Mouse (Mus musculus) cerebellum, postnatal 4 days (tissue): ENCODE measurements around the gene Ints14.
A peak's percentile ranks its signal among the peaks of the same experiment; 100 is the strongest.
"Not testable (repeated sequence)": the region's sequence is repeated elsewhere in the genome, so short reads cannot be mapped to it uniquely, and the experiment has no call there.

ENCODE experiments used
- DNase-seq, 2 experiments: peaks; one replicate each; pipeline ENCODE4 v3.0.0; 2022; ENCODE audit warnings: low spot score in 2 of 2, mixed read lengths in 1 of 2

Ints14 gene

DNA sequence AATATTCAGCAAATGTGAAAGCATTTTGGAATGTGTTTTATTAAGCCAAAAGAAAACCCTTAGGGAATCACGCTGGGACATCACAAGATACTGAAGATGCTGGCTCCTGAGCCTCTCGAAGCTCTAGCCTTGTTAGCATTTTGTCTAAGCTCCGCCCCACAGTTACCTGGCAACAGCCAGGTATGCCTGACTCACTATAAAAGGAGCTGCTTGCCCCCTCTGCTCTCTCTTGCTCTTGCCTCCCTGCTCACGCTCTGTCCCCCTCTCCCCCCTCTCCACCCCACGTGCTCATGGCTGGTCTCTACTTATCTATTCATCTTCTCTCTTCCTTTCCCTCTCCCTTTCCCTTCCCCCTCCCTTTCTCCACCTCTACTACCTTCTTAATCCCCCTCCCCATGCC lies 8.7 kb upstream of the Ints14 start:
- no peak for DNase-seq

DNA sequence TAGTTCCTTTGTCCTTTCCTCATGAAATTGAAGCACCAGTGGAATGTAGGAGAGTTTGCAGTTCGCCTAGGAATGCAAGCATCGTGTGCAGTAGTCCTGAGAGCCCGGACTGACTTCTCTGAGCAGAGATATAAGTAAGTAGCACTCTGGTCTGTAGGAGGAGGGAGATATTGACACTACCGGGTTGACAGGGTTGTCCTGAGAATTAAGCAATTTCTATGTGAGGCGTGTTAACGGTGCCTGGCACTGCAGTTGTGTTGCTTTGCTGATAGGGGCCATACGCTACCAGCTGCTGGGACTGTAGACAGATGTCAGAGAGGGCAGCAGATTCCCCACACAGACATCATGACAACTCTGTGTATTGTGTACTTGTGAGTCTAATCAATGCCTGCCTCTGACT lies 7.5 kb upstream of the Ints14 start:
- DNase-seq: no peak

DNA sequence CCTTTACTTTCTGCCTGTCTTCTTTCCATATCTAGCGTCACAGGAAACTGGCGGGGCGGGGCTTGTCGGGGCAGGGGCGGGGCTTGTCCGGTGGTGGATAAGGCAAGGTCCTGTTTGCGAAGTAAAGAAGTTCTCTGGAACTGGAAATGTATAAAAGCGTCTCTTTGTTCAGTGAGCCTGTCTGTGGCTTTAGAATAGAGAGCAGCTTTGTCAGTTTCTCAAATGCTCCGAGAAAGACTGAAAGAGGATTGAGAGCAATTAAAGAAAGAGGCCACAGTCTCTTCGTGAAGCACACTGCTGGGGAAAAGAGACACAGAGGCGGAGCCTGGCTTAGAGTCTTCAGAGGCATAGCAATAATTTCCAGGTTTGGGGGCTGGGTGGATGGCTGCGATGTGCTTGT lies 4.4 kb upstream of the Ints14 start:
- DNase-seq: no peak

DNA sequence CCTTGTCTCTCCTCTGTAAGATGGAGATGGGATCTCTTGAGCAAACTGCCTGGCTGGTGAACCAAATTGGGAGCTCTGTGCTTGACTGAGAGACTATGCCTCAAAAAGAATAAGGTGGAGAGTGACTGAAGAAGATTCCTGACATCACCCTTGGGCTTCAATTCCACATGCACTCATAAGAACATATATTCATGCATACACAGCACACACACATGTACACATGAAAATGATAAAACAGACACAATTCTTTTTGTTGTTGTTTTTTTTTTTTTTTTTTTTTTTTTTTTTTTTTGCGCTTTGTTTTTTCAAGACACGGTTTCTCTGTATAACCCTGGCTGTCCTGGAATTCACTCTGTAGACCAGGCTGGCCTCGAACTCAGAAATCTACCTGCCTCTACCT lies 3.4 kb upstream of the Ints14 start:
- DNase-seq: no peak

DNA sequence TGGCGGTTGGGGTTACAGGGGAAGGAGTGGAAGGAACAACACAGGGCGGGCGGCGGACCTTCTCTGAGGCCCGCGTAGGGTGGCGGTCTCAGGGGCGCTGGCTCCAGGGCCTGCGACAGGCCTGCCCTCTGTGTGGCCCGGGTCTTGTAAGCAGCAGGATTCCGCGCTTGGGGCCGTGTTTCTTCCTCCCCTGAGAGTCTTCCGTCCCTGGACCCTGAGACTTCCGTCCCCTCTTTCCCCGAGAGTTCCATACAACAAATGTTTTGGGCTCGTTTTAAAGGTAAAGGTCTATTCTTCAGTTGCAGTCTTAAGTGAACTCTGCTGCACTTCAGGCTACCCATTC lies 244 bp downstream of the Ints14 start:
- DNase-seq: no peak

DNA sequence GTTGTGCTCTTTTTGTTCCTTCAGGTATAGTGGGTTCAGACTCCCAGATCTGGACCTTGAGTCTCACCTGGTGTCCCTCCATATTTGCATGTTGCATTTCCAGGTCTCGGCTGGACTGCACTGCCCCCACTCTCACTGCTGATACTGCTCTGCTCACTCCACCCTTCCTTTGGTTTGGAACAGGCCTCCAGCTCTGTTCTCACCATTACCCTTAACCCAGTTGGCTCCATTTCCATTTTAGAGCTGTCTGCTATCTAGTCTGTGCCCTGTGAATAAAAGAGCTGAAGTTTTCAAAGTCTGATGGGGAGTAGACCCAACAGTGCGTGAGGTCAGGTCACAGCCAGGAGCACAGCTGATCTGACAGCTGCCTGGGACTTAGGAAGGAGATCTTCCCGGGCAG lies 19.8 kb downstream of the Ints14 start:
- DNase-seq: no peak

DNA sequence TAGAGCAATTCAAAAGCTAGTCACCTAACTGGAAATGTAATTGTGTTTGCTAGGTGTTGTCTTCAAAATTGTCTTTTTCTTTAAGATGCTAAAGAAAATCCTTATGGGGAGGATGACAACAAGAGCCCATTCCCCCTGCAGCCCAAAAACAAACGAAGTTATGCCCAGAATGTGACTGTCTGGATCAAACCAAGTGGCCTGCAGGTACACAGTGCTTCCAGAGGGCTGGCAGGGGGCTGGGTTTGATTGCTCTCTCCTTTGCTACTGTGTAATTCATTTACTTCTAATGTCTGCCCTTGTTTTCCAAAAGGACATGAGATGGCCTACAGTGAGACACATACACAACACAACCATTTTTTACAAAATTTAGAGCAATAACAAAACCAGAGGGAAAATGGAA lies 21.2 kb downstream of the Ints14 start:
- no peak for DNase-seq

DNA sequence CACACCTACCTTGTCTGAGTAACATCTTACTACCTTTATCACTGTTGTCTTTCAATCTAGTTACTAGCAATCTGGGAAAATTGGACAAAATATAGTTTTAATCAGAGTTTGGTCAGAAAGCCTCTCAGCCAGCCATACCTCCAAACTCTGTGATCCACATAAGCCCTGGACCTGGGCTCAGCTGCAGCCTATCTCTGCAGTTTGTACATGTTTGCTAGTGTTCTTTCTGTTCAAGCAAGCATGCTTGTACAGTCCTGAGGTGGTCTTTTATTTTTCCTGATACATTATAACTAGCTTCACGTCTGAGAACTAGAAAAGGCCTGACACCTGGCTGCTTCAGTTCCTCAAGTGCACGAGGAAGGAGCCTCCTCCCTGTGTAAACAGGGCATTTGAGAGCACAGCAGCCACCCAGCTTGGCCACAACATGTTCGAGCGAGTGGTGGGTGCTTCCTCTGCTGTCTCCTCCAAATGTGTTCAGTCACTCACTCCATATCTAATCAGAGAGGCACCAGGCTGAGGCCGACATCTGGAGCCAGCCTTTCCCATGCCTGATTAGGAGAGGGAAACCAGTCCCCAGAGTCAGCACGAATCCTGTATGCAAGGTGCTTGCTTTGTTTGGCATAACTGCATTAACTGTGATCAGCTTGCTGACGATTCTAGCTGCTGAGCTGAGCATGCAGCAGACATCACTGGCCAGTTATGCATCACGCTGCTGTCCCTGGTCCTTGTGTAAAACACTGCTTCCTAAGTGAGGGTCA lies 24.5 kb downstream of the Ints14 start:
- DNase-seq: no peak

DNA sequence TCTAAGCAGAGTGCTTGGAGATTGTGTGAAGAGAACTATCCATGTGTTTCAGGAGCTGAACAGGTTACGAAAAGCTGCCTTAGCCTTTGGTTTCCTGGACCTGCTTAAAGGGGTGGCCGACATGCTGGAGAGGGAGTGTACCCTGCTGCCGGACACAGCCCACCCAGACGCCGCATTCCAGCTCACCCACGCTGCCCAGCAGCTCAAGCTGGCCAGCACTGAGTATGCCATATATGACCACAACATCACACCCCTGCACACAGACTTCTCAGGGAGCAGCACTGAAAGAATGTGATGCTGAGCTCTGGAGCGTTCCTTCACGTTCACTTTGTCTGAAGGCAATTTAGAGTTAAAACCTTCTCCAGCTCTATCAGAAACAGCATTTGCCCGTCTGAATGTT lies 25.1 kb downstream of the Ints14 start:
- DNase-seq: no peak

DNA sequence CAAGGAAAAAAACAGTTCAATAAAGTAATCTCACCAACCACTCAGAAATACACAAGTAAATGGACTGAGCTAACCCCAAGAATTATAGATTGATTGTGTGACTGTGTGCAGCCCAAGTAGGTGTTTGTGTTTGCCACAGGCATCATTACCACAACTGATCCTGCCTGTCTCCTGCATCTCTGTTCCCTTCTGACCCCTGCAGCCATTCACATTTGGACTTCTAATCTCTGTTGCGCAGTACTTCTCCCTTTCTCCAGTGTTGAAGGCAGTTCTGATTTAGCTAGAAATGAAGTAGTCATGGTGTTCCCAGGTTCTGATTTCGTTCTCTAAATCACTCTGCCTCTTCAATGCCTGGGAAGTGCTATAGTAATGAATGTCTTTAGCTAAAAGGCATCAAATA lies 26.9 kb downstream of the Ints14 start:
- DNase-seq: no peak

DNA sequence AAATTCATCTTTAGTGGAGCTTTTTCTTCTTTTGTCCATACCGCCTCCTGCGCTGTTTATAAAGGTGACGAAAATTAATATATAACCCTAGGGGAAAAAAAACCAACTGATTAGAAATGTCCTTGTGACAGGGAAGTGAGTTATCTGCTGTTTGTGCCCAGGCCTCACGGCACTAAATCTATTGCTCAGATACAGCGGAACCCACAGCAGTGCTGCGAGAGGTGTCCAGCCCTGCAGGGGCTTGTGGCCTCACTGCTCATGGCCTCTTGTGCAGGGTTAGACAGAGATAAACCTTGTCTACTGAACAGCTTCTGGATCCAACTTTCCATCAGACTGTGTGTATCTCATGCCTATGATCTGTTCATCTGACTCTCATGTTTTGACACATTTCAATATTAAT lies 27.7 kb downstream of the Ints14 start:
- DNase-seq: no peak

DNA sequence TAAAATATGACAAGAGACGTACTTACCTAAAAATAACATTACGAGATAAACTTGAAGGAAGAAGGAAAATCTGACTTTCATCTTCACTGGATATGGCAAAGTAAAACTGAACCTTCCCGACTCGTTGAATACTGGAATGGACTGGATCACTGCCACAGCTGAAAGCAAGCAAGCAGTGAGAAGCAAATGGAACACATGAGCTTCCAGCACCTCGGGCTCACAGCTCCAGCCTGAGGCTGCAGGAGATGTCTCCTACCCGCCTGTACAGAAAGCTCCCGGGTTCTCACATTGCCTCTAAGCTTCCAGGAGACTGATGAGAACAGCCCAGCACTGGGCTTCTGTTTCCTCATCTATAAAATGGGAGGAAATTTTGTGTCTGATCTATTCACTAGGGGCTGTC lies 29.6 kb downstream of the Ints14 start:
- no peak for DNase-seq

DNA sequence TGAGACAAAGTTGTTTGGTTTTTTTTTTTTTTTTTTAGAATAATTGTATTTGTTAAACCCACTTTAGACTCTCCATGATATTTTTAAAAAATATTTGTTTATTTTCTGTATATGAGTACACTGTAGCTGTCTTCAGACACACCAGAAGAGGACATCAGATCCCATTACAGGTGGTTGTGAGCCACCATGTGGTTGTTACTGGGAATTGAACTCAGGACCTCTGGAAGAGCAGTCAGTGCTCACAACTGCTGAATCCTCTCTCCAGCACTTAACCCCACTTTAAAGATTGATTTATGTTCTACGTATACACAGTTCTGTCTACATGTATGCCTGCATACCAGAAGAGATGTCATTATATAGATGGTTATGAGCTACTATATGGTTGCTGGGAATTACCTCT lies 34.8 kb downstream of the Ints14 start:
- DNase-seq: not testable (repeated sequence)

DNA sequence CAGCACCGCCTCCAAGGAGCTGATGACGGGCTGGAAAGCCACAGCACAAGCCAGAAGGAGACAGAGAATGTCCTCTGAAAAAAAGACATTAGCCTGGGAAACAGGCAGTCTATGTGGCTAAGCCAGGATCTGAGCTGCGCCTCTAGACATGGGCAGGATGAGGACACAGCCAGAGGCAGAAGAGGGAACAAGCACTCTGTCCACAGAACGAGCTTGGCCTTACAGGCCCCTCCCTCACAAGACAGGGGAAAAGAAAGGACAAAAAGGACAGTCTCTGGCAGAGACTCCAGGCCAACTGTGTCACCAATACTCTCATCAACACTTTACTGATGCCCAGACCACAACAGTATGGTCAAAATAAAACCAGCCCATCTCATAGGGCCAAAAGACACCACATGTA lies 40.8 kb downstream of the Ints14 start:
- no peak for DNase-seq

DNA sequence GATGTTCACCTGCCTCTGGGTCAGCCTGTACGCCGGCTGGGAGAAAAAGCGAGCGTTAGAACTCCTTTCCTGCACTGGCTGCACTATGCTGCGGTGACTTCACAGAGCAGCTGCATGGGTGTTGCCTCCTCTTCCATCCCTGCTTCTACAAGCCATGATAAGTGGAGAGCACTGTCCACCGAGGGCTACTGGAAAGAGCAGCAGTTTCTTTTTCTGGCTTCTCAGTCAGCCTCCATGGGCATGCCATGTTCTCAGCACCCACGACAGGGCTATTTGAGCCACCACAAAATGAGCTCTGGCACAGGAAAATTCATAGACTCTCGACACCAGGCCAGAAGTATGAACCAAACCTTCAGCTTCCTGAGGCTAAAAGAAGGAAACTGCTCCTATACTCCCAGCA lies 45.0 kb downstream of the Ints14 start:
- no peak for DNase-seq

DNA sequence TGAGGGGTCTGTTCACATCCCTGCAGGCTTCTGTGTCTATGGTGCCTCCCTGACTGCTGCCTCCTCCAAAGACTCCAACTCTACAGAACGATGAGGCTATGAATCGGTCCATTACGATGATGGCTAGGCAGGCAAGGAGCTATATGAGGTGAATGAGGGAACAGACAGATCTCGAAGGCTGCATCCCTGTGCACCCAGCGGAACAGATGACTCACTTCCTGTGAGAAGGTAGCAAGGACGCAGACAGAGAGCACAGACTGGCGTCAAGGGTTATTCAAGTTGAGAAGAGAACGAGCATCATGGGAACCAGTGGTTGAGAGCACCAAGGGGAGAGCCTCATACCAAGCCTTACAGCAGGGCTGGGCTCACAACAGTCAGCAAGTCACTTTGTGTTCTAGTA lies 49.9 kb downstream of the Ints14 start:
- no peak for DNase-seq

DNA sequence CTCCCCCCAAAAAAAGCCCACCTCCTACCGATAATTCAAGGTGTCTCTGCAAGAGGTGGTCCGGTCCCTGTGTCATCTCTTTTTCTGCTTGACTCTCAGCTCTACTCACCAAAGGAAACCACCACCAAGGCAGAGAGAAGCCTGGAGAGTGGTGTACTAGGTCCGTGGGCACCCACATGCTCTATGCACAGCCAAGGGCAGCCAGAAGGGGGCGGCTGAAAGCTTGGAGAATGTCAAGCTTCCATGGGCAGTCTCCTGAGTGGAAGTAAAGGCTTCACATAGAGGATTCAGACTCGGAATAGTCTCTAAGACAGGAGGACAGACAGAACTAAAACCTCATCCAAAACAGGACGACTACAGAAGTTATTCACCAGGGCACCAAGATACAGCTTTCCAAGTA lies 50.6 kb downstream of the Ints14 start:
- peak in 1 of 2 experiments; percentile 26 for DNase-seq

DNA sequence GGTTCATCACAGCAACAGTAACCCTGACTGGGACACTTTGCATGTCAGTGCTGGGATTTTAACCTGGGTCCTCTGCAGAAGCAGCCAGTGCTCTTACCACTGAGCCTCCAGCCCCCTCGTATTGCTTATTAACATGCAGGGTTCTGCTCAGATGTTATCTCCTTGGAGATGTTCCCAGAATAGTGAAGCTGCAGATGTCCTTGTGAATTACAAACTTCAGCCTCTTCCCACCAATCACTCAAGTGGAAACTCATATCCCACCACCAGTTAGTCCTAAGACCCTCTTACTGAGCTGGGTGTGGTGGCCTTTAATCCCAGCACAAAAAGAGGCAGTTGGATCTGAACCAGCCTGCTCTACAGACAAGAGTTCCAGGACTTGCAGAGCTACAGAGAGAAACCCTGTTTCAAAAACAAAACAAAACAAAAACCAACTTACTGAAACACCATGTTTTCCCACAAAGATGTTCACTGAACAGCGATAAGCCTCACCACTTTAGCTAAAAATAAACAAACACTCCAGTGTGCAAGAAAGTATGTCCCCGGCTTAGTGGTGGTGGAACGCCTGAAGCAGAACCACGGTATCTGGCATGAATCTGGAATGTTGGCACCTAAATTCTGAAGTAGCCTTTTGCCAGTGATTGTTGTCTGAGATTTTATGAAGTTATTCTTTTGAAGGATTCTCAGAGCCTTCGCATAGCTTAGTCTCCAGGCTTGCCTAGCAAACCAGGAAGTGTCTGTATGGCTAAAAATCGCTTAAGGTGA lies 54.9 kb downstream of the Ints14 start:
- no peak for DNase-seq

DNA sequence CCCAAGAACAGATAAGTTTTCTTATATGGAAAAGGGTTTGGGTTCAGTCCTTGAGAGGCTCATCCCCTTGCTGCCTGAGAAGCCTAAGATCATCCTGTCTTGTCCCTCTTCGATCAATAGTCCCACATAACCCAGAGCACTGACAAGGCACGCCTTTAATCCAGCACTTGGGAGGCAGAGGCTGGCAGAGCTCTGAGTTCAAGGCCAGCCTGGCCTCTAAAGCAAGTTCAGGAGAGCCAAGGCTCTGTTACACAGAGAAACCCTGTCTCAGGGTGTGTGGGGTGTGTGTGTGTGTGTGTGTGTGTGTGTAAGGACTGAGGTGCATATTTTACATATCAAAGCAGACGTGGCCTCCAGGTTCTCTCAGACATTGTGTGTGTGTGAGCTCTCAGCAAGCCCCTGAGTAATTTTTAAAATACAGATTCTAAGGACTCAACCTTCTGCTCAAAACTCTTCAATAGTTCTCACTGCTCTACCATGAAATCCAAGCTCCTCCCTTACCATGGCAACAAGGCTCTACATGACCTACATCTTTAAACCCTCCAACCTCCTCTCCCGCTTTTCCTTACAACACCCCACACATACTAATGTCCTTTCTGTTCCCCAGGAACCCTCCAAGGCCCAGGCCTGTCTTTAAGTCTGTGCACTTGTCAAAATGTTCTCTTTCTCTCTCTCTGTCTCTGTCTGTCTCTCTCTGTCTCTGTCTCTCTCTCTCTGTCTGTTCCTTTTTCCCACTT lies 55.7 kb downstream of the Ints14 start:
- DNase-seq: no peak

DNA sequence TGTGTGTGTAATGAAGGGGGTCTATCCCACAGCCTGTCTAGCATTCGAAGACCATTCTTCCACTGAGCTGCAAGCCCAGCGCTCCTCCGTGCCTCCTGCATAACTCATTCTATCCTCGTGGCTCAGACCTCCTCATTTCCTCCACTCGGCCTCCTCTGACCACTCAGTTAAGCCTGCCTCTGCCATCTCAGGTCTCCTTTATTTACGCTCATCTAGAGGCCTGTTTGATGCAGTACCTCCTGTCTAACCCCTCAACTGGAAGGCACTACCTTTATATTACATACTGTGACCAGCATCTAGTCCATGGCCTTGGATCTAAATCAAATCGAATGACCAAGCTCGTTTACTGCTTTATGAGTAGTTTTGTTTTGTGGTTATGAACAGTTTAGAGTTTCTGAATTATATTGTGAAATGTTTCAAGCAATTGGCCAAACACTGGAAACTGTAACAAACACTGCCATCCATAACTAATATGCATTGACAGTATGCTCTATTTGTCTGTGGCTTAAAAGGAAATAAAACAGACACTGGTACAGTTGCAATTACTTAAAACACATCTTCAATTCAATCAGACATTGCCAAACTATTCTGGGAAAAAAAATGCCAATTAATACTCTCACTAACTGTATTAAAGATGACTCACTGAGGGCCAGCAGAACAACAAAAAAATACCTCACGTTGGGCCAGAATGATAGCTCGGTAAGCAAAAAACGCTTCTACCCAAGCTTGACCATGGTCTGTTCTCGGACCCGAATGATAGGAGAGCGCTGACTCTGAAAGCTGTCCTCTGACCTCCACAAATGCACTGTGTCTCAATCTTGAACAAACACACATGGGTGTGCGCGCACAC lies 56.5 kb downstream of the Ints14 start:
- no peak for DNase-seq

DNA sequence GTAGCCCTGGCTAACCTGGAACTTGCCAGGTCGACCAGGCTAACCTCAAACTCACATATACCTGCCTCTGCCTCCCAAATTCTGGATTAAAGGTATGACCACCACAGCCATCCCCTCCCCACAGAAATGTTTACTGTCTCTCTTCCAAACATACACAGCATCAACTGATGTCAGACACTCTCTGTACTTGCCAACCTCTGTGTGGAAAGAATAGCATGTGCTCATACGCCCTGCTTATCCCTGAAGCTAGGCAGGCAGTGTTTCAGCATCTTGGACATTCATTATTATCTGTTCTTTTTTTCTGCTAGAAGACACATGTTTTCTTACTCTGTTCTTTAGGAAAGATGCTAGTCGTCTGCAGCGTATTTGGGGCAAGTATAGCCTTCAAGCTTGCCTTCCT lies 57.2 kb downstream of the Ints14 start:
- DNase-seq: no peak

DNA sequence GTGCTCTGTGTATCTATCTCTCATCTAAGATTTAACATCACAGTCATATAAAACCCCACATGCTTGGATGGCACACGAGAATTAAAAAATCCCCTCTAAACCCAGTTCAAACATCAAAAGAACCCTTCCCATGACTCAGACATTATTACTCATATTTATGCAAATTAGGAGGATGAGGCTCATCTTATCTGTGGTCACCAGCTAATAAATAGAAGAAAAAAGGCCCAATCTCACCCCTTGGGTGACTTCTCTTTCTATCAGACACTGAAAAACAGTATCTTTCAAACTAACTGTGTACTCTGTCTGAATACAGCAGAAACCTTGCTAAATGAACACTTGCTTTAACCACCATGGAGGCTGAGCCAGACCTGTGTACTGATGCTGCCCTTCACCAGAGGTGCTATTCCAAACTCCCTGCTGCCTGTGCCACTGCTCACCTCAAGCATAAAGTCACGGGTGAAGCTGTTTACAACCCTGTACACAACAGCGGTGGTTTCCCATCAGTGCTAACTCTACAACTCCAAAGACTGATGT lies 58.0 kb downstream of the Ints14 start:
- no peak for DNase-seq
